Mouse (Mus musculus) gastrocnemius, adult 2 months (tissue): ENCODE measurements at regions not wholly inside any gene's neighbourhood (a gene's known extent, or its start where the extent isn't known, plus 50 kb on each side); places are given as distances from the start of the nearest gene placed in this dataset.

Experiments
- DNase-seq: peaks from one replicate; pipeline ENCODE4 v3.0.0; 2022
- H3K27ac ChIP-seq: fragments of 200-600 bp; 2 replicates; pipeline ENCODE4 v1.8.1; 2022; ENCODE audit warnings: mild to moderate bottlenecking
- H3K4me3 ChIP-seq: fragments of 200-600 bp; 2 replicates; pipeline ENCODE4 v1.8.1; 2022; ENCODE audit warnings: mild to moderate bottlenecking, moderate library complexity
- CTCF ChIP-seq: fragments of 200-600 bp; IDR thresholded peaks from 2 replicates; pipeline ENCODE4 v1.8.1; 2022; ENCODE audit warnings: antibody characterized with exemption, mild to moderate bottlenecking, moderate library complexity
- intact Hi-C: fragments of 180-260 bp; cut with DNase I; formaldehyde crosslinking; loops from one replicate; pipeline ENCODE4 v1.15.1; 2025

- Histone ChIP-seq H3K27ac (no peak overlapping the region), H3K4me3 (no peak overlapping the region)
- DNase-seq: no peak
- intact Hi-C loops: no loop called here
- TF ChIP-seq CTCF: no peak
Observed at GRCm38 (mm10) chr1:190639846-190640245, 271.7 kb downstream of the Rps6kc1 start.

GRCm38 (mm10) chr1:190634935-190635334 is 276.6 kb downstream of the Rps6kc1 start:
- intact Hi-C loops: no loop called here
- no peak for TF ChIP-seq CTCF
- DNase-seq: no peak
- H3K4me3 ChIP-seq: no peak overlapping the region
- H3K27ac ChIP-seq: no peak overlapping the region

- intact Hi-C loops: no loop called here
- DNase-seq: no peak
- no peak for TF ChIP-seq CTCF
- Histone ChIP-seq H3K27ac (no peak overlapping the region), H3K4me3 (no peak overlapping the region)
Observed at GRCm38 (mm10) chr1:190631641-190632040, 279.9 kb downstream of the Rps6kc1 start.

- DNase-seq: no peak
- intact Hi-C loops: no loop called here
Observed at GRCm38 (mm10) chr1:190630193-190630592, 281.4 kb downstream of the Rps6kc1 start.

GRCm38 (mm10) chr1:190623916-190624315 is 287.7 kb downstream of the Rps6kc1 start:
- Histone ChIP-seq H3K4me3 (no peak overlapping the region), H3K27ac (no peak overlapping the region)
- intact Hi-C loops: no loop called here
- DNase-seq: no peak
- TF ChIP-seq CTCF: no peak

More at GRCm38 (mm10) chr1:190630193-190630592, 281.4 kb downstream of the Rps6kc1 start:
- no peak overlapping the region for H3K4me3 ChIP-seq
- H3K27ac ChIP-seq: no peak overlapping the region
- TF ChIP-seq CTCF: no peak

GRCm38 (mm10) chr1:190600425-190600824 is 311.1 kb downstream of the Rps6kc1 start:
- intact Hi-C loops: no loop called here
- no peak for TF ChIP-seq CTCF

GRCm38 (mm10) chr1:190599622-190600021 is 311.9 kb downstream of the Rps6kc1 start:
- no peak for DNase-seq
- intact Hi-C loops: no loop called here
- Histone ChIP-seq H3K4me3 (no peak overlapping the region), H3K27ac (no peak overlapping the region)
- no peak for TF ChIP-seq CTCF

More at GRCm38 (mm10) chr1:190600425-190600824, 311.1 kb downstream of the Rps6kc1 start:
- H3K27ac ChIP-seq: no peak overlapping the region
- no peak for DNase-seq
- H3K4me3 ChIP-seq: no peak overlapping the region

- Histone ChIP-seq H3K27ac (no peak overlapping the region), H3K4me3 (no peak overlapping the region)
- DNase-seq: no peak
- intact Hi-C loops: no loop called here
- no peak for TF ChIP-seq CTCF
Observed at GRCm38 (mm10) chr1:190596209-190596608, 315.4 kb downstream of the Rps6kc1 start.

- H3K27ac ChIP-seq: no peak overlapping the region
- intact Hi-C loops: no loop called here
- no peak for TF ChIP-seq CTCF
- DNase-seq: no peak
- H3K4me3 ChIP-seq: no peak overlapping the region
Observed at GRCm38 (mm10) chr1:190591621-190592020, 319.9 kb downstream of the Rps6kc1 start.

- DNase-seq: no peak
- intact Hi-C loops: no loop called here
- Histone ChIP-seq H3K4me3 (no peak overlapping the region), H3K27ac (no peak overlapping the region)
- no peak for TF ChIP-seq CTCF
Observed at GRCm38 (mm10) chr1:190589586-190589985, 322.0 kb downstream of the Rps6kc1 start.

GRCm38 (mm10) chr1:190583272-190583671 is 328.3 kb downstream of the Rps6kc1 start:
- H3K27ac ChIP-seq: no peak overlapping the region
- TF ChIP-seq CTCF: no peak
- DNase-seq: no peak
- H3K4me3 ChIP-seq: no peak overlapping the region
- intact Hi-C loops: no loop called here

GRCm38 (mm10) chr1:190580653-190581052 is 330.9 kb downstream of the Rps6kc1 start:
- no peak overlapping the region for H3K27ac ChIP-seq

GRCm38 (mm10) chr1:190570981-190571380 is 340.6 kb downstream of the Rps6kc1 start:
- Histone ChIP-seq H3K4me3 (no peak overlapping the region), H3K27ac (no peak overlapping the region)
- TF ChIP-seq CTCF: no peak
- intact Hi-C loops: no loop called here
- no peak for DNase-seq

More at GRCm38 (mm10) chr1:190580653-190581052, 330.9 kb downstream of the Rps6kc1 start:
- no peak for TF ChIP-seq CTCF
- H3K4me3 ChIP-seq: no peak overlapping the region
- intact Hi-C loops: no loop called here
- no peak for DNase-seq

GRCm38 (mm10) chr1:190570563-190570962 is 341.0 kb downstream of the Rps6kc1 start:
- intact Hi-C loops: no loop called here
- TF ChIP-seq CTCF: no peak
- no peak overlapping the region for H3K4me3 ChIP-seq
- H3K27ac ChIP-seq: no peak overlapping the region
- no peak for DNase-seq
